Mouse (Mus musculus): Measurements from ENCODE around the gene Ptges3. TPM values are rescaled to one million over a fixed set of nuclear protein-coding genes. Genes with fewer than 3 reads are reported as not detected.

Gene Ptges3
- polyA plus RNA-seq, 2 experiments: 40.1 to 233 TPM

DNA sequence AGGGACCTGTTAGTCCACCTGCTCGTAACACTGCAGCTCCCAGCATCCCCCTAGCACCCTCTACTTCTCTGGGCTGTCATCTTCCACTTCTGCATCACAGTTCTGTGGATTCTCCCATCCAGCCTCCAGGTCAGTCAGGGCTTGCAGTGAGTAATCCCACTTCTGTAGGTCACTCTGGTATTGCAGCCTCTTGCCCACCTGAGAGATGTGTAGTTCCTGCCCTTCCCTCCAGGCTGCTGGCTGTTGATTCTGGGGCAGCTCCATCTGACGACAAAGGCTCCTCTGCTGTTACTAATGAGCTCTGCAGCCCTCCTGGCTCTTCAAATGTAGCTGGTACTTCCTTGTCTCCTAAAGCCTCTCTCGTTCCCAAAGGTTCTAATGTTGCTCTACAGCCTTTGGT is 18.9 kb upstream of the Ptges3 start:
- WGBS (ENCODE audit: insufficient replicate concordance): 77% methylated on average over 3 of the region's 3 CpGs
- no peaks in the 10 kb centered on the region for H3K9me3 ChIP-seq (ENCODE audit: control insufficient read depth, low read length)
- ATAC-seq (ENCODE audit: insufficient read depth) (no peak), DNase-seq (ENCODE audit: low read depth in 3 of 3, low spot score in 3 of 3) (no peak)
- peak overlapping the region; percentile 19 for H3K27ac ChIP-seq
- peak overlapping the region; percentile 96; the same call in 1 of the 2 replicates for H3K4me2 ChIP-seq (ENCODE audit: low read depth)
- peaks cover 30 to 31% of the 10 kb centered on the region in 2 experiments for H3K4me1 ChIP-seq (replicated peaks; ENCODE audit: control insufficient read depth in 2 of 2, insufficient read depth in 2 of 2, low read length in 1 of 2)
- no peak for TF ChIP-seq CTCF (IDR thresholded peaks at IDR 0.05; ENCODE audit: low read depth)
- no peak for TF ChIP-seq EP300 (IDR thresholded peaks at IDR 0.05; ENCODE audit: low read depth)
- no peak overlapping the region for H3K4me3 ChIP-seq (ENCODE audit: insufficient read depth in 1 of 2, low read depth in 2 of 2, low read length in 2 of 2)
- H3K36me3 ChIP-seq (replicated peaks; ENCODE audit: control insufficient read depth, insufficient read depth, low read depth): peaks cover 65% of the 10 kb centered on the region
- no peaks in the 10 kb centered on the region for H3K27me3 ChIP-seq (ENCODE audit: control insufficient read depth, insufficient read depth, low read length)
- peak overlapping the region; percentile 23 for H3K9ac ChIP-seq (replicated peaks)

DNA sequence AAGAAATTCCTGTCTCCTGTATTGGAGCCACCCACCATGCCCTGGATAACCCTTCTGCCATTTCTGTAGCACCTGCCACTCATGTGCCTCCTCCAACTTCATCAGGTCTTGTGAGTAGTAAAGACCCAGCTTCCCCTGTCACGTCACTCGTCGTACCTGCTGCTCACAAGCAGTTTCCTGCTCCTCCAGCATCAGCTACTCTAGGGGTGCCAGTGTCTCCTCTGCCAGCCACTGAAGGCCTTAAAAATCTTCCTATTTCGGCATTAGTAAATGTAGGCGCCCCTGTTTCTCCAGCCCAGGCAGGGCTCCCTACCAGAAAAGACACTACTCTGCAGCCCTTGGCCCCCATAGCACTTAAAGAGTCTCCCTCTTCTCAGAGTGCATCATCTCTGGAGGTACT is 18.5 kb upstream of the Ptges3 start:
- peaks cover 29 to 30% of the 10 kb centered on the region in 2 experiments for H3K4me1 ChIP-seq (replicated peaks; ENCODE audit: control insufficient read depth in 2 of 2, insufficient read depth in 2 of 2, low read length in 1 of 2)
- TF ChIP-seq CTCF (IDR thresholded peaks at IDR 0.05; ENCODE audit: low read depth) (no peak), EP300 (IDR thresholded peaks at IDR 0.05; ENCODE audit: low read depth) (no peak)
- no peak overlapping the region for H3K4me2 ChIP-seq (ENCODE audit: low read depth)
- no peaks in the 10 kb centered on the region for H3K9me3 ChIP-seq (ENCODE audit: control insufficient read depth, low read length)
- H3K4me3 ChIP-seq (ENCODE audit: insufficient read depth in 1 of 2, low read depth in 2 of 2, low read length in 2 of 2): no peak overlapping the region
- H3K9ac ChIP-seq (replicated peaks): no peak overlapping the region
- WGBS (ENCODE audit: insufficient replicate concordance): 87% methylated on average over 5 of the region's 5 CpGs
- no peaks in the 10 kb centered on the region for H3K27me3 ChIP-seq (ENCODE audit: control insufficient read depth, insufficient read depth, low read length)
- ATAC-seq (ENCODE audit: insufficient read depth): no peak
- H3K27ac ChIP-seq: no peak overlapping the region
- no peak for DNase-seq (ENCODE audit: low read depth in 3 of 3, low spot score in 3 of 3)
- peaks cover 70% of the 10 kb centered on the region for H3K36me3 ChIP-seq (replicated peaks; ENCODE audit: control insufficient read depth, insufficient read depth, low read depth)

DNA sequence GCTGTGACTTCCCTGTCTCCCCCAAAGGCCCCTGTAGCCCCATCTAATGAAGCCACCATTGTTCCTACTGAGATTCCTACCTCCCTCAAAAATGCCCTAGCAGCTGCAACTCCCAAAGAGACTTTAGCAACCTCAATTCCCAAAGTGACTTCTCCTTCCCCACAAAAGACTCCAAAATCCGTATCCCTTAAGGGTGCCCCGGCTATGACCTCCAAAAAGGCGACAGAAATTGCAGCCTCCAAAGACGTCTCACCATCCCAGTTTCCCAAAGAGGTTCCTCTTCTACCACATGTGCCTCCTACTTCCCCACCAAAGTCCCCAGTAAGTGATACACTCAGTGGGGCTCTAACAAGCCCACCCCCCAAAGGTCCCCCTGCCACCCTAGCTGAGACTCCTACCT is 17.1 kb upstream of the Ptges3 start:
- H3K4me3 ChIP-seq (ENCODE audit: insufficient read depth in 1 of 2, low read depth in 2 of 2, low read length in 2 of 2): no peak overlapping the region
- H3K9me3 ChIP-seq (ENCODE audit: control insufficient read depth, low read length): no peaks in the 10 kb centered on the region
- no peak overlapping the region for H3K4me2 ChIP-seq (ENCODE audit: low read depth)
- no peak for ATAC-seq (ENCODE audit: insufficient read depth)
- WGBS (ENCODE audit: insufficient replicate concordance): 77% methylated on average over 4 of the region's 4 CpGs
- no peak for TF ChIP-seq CTCF (IDR thresholded peaks at IDR 0.05; ENCODE audit: low read depth)
- TF ChIP-seq EP300 (IDR thresholded peaks at IDR 0.05; ENCODE audit: low read depth): no peak
- H3K36me3 ChIP-seq (replicated peaks; ENCODE audit: control insufficient read depth, insufficient read depth, low read depth): peaks cover 83% of the 10 kb centered on the region
- no peaks in the 10 kb centered on the region for H3K27me3 ChIP-seq (ENCODE audit: control insufficient read depth, insufficient read depth, low read length)
- DNase-seq (ENCODE audit: low read depth in 3 of 3, low spot score in 3 of 3): no peak
- H3K27ac ChIP-seq: no peak overlapping the region
- H3K9ac ChIP-seq (replicated peaks): no peak overlapping the region
- H3K4me1 ChIP-seq (replicated peaks; ENCODE audit: control insufficient read depth in 2 of 2, insufficient read depth in 2 of 2, low read length in 1 of 2): peaks cover 29 to 30% of the 10 kb centered on the region in 2 experiments

DNA sequence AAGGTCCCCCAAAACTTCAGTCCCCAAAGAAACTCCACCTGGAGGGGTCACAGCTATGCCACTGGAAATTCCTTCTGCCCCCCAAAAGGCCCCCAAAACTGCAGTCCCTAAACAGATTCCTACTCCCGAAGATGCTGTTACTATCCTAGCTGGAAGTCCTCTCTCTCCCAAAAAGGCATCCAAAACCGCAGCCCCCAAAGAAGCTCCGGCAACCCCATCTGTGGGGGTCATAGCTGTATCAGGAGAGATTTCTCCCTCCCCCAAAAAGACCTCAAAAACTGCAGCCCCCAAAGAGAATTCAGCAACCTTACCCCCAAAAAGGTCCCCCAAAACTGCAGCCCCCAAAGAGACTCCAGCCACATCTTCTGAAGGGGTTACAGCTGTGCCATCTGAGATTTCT is 16.3 kb upstream of the Ptges3 start:
- TF ChIP-seq EP300 (IDR thresholded peaks at IDR 0.05; ENCODE audit: low read depth) (no peak), CTCF (IDR thresholded peaks at IDR 0.05; ENCODE audit: low read depth) (no peak)
- H3K4me3 ChIP-seq (ENCODE audit: insufficient read depth in 1 of 2, low read depth in 2 of 2, low read length in 2 of 2): no peak overlapping the region
- H3K36me3 ChIP-seq (replicated peaks; ENCODE audit: control insufficient read depth, insufficient read depth, low read depth): peaks cover 85% of the 10 kb centered on the region
- no peak overlapping the region for H3K9ac ChIP-seq (replicated peaks)
- peaks cover 22 to 24% of the 10 kb centered on the region in 2 experiments for H3K4me1 ChIP-seq (replicated peaks; ENCODE audit: control insufficient read depth in 2 of 2, insufficient read depth in 2 of 2, low read length in 1 of 2)
- no peaks in the 10 kb centered on the region for H3K27me3 ChIP-seq (ENCODE audit: control insufficient read depth, insufficient read depth, low read length)
- ATAC-seq (ENCODE audit: insufficient read depth) (no peak), DNase-seq (ENCODE audit: low read depth in 3 of 3, low spot score in 3 of 3) (no peak)
- H3K27ac ChIP-seq: no peak overlapping the region
- no peaks in the 10 kb centered on the region for H3K9me3 ChIP-seq (ENCODE audit: control insufficient read depth, low read length)
- no peak overlapping the region for H3K4me2 ChIP-seq (ENCODE audit: low read depth)
- WGBS (ENCODE audit: insufficient replicate concordance): 76% methylated on average over 3 of the region's 3 CpGs

DNA sequence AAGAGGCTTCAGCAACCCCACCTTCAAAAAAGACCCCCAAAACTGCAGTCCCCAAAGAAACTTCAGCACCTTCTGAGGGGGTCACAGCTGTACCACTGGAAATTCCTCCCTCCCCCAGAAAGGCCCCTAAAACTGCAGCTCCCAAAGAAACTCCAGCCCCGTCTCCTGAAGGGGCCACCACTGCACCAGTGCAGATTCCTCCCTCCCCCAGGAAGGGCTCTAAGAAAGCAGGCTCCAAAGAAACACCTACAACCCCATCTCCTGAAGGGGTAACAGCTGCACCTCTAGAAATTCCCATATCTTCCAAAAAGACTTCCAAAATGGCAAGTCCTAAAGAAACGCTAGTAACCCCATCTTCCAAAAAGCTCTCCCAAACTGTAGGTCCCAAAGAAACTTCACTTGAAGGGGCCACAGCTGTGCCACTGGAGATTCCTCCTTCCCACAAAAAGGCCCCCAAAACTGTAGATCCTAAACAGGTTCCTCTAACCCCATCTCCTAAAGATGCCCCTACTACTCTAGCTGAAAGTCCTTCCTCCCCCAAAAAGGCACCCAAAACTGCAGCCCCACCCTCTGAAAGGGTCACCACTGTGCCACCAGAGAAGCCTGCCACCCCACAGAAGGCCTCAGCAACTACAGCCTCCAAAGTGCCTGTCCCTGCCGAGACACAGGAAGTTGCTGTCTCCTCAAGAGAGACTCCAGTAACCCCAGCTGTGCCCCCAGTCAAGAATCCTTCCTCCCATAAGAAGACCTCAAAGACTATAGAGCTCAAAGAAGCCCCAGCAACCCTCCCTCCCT is 15.5 kb upstream of the Ptges3 start:
- no peak for ATAC-seq (ENCODE audit: insufficient read depth)
- no peak for DNase-seq (ENCODE audit: low read depth in 3 of 3, low spot score in 3 of 3)
- no peak overlapping the region for H3K27ac ChIP-seq
- 54% methylated on average over 3 of the region's 3 CpGs for WGBS (ENCODE audit: insufficient replicate concordance)
- H3K9me3 ChIP-seq (ENCODE audit: control insufficient read depth, low read length): no peaks in the 10 kb centered on the region
- no peak overlapping the region for H3K9ac ChIP-seq (replicated peaks)
- H3K4me2 ChIP-seq (ENCODE audit: low read depth): no peak overlapping the region
- H3K4me3 ChIP-seq (ENCODE audit: insufficient read depth in 1 of 2, low read depth in 2 of 2, low read length in 2 of 2): no peak overlapping the region
- TF ChIP-seq EP300 (IDR thresholded peaks at IDR 0.05; ENCODE audit: low read depth): no peak
- H3K27me3 ChIP-seq (ENCODE audit: control insufficient read depth, insufficient read depth, low read length): no peaks in the 10 kb centered on the region
- peaks cover 17 to 19% of the 10 kb centered on the region in 2 experiments for H3K4me1 ChIP-seq (replicated peaks; ENCODE audit: control insufficient read depth in 2 of 2, insufficient read depth in 2 of 2, low read length in 1 of 2)
- peaks cover 89% of the 10 kb centered on the region for H3K36me3 ChIP-seq (replicated peaks; ENCODE audit: control insufficient read depth, insufficient read depth, low read depth)

All from liver, embryonic 14.5 days (tissue).